Mouse (Mus musculus) forebrain, embryonic 11.5 days (tissue): ENCODE results near the gene Gne. TPM values are rescaled to one million over a fixed set of nuclear protein-coding genes. Genes with fewer than 3 reads are reported as not detected.
A peak's percentile ranks its signal among the peaks of the same experiment; 100 is the strongest.

Experiments
- ATAC-seq: fragments of 200-750 bp; cut with Nextera tagmentation; replicated peaks from 2 replicates; pipeline ENCODE4 v1.8.0; 2017; ENCODE audit warnings: moderate TSS enrichment; ENCODE audit not compliant: low FRiP score
- DNase-seq: peaks from one replicate; pipeline ENCODE4 v3.0.0-alpha.2; 2017; ENCODE audit warnings: low spot score
- H3K27ac ChIP-seq: fragments of 300-500 bp; sonication (generic); 2 replicates; pipeline ENCODE4 v1.5.1; 2014; ENCODE audit warnings: low read depth, low read length
- H3K27me3 ChIP-seq: fragments of 300-500 bp; sonication (generic); 2 replicates; pipeline ENCODE4 v1.6.1; 2014; ENCODE audit warnings: mild to moderate bottlenecking, low read length, mixed read lengths; ENCODE audit not compliant: control insufficient read depth, insufficient read depth
- H3K36me3 ChIP-seq: fragments of 300-500 bp; sonication (generic); 2 replicates; pipeline ENCODE4 v1.6.1; 2014; ENCODE audit warnings: mild to moderate bottlenecking, low read length, moderate library complexity, mixed read lengths; ENCODE audit not compliant: control insufficient read depth, insufficient read depth
- H3K4me1 ChIP-seq: fragments of 300-500 bp; sonication (generic); replicated peaks from 2 replicates; pipeline ENCODE4 v1.6.1; 2014; ENCODE audit warnings: low read length, mixed read lengths; ENCODE audit not compliant: control insufficient read depth, insufficient read depth
- H3K4me2 ChIP-seq: fragments of 300-500 bp; sonication (generic); 2 replicates; pipeline ENCODE4 v1.6.1; 2014; ENCODE audit warnings: low read depth, mild to moderate bottlenecking, low read length, moderate library complexity, mixed read lengths; ENCODE audit not compliant: severe bottlenecking
- H3K4me3 ChIP-seq: fragments of 300-500 bp; sonication (generic); 2 replicates; pipeline ENCODE4 v1.5.1; 2014; ENCODE audit warnings: low read depth, low read length
- H3K9ac ChIP-seq: fragments of 300-500 bp; sonication (generic); 2 replicates; pipeline ENCODE4 v1.6.1; 2014; ENCODE audit warnings: low read length
- H3K9me3 ChIP-seq: fragments of 300-500 bp; sonication (generic); 2 replicates; pipeline ENCODE4 v1.6.1; 2016; ENCODE audit warnings: low read length, mixed read lengths; ENCODE audit not compliant: control insufficient read depth
- whole genome bisulfite sequencing: fragments of 180-500 bp; shearing (Covaris S2); extraction: QIAGEN DNeasy Blood & Tissue Kit; methylation state at CpG from one replicate; pipeline ENCODE4 v1.1.7; 2014; 5-methylcytosine and 5-hydroxymethylcytosine counted together
- polyA plus RNA-seq: library from polyadenylated mRNA; unstranded; fragments of >200 nt; fragmentation: Nextera tagmentation; extraction: Ambion mirVana; gene quantifications from 2 replicates; pipeline ENCODE4 v1.2.1, GENCODE M21; 2014

Gne gene
- polyA plus RNA-seq, 1 experiment from 2014 or later = 18.8 TPM

DNA sequence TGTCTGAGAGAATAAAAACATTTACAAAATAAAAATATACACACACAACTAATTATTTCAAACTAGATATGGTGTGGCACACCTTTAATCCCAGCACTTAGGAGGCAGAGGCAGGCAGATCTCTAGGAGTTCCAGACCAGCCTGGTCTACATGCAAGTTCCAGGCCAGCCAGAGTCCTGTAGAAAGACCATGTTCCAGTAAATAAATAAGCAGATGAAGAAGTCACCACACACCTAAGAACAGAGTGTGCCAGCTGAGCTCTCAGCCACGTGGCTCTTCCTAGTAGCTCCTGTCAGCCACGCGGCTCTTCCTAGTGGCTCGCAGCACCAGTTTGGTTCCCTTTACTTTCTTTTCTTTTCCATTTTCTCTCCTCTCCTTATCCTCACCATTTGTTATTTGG is 14.6 kb downstream of the Gne start:
- Histone ChIP-seq H3K27me3 (no peaks in the 10 kb centered on the region), H3K4me2 (no peak overlapping the region), H3K4me3 (no peak overlapping the region), H3K4me1 (peaks cover 9% of the 10 kb centered on the region; the same call in 1 of the 2 replicates), H3K9ac (no peak overlapping the region), H3K9me3 (no peaks in the 10 kb centered on the region), H3K36me3 (no peaks in the 10 kb centered on the region), H3K27ac (no peak overlapping the region)
- ATAC-seq = no peak
- DNase-seq = no peak
- WGBS = 98% methylated on average over 4 of the region's 4 CpGs

DNA sequence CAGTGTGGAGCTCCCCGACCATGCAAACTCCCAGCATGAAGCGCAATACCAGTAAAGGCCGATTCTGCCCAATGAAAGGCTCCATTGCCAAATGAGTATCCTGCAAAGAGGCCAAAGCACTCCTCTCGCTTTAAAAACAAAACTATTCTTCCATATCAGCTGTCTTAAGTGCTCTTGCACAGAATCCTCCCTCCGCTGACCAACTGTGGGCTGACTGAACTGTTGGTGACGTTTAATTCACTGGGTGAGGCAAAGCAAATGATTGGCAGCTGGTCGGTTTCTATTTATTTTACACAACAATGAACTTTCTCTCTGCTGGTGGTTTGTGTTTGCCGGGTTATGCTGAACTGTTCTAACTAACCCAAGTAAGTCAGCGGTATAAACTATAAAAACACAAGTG is 15.2 kb downstream of the Gne start:
- Histone ChIP-seq H3K36me3 (no peaks in the 10 kb centered on the region), H3K9me3 (no peaks in the 10 kb centered on the region), H3K9ac (no peak overlapping the region), H3K4me3 (no peak overlapping the region), H3K4me1 (peaks cover 9% of the 10 kb centered on the region; the same call in 1 of the 2 replicates), H3K27ac (no peak overlapping the region), H3K27me3 (no peaks in the 10 kb centered on the region), H3K4me2 (no peak overlapping the region)
- ATAC-seq = no peak
- DNase-seq = no peak
- WGBS = 36% methylated on average over 9 of the region's 9 CpGs

DNA sequence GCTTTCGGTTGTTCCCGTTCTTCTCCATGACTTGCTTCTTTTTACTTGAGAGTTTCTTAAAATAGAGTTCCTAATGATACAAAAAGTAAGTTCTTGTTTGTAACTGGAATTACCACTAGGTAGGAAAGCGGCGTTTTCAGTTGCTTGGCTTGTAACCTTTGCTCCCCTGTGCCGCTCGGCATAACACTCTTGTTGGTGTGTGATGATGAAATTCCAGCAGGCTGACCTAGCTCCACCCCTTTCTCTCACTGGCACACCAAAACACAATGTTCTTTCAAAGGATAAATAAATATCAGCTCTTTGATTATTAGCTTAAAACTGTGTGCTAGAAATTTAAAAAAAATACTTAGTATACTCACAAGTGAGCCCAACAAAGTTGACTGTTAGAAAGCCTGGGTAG is 17.1 kb downstream of the Gne start:
- H3K27ac ChIP-seq = no peak overlapping the region
- no peak for DNase-seq
- ATAC-seq = no peak
- 89% methylated on average over 6 of the region's 6 CpGs for WGBS
- no peak overlapping the region for H3K4me3 ChIP-seq
- H3K4me2 ChIP-seq = no peak overlapping the region
- H3K9ac ChIP-seq = no peak overlapping the region
- H3K36me3 ChIP-seq = no peaks in the 10 kb centered on the region
- H3K4me1 ChIP-seq = peaks cover 9% of the 10 kb centered on the region; the same call in 1 of the 2 replicates
- H3K9me3 ChIP-seq = no peaks in the 10 kb centered on the region
- H3K27me3 ChIP-seq = no peaks in the 10 kb centered on the region

DNA sequence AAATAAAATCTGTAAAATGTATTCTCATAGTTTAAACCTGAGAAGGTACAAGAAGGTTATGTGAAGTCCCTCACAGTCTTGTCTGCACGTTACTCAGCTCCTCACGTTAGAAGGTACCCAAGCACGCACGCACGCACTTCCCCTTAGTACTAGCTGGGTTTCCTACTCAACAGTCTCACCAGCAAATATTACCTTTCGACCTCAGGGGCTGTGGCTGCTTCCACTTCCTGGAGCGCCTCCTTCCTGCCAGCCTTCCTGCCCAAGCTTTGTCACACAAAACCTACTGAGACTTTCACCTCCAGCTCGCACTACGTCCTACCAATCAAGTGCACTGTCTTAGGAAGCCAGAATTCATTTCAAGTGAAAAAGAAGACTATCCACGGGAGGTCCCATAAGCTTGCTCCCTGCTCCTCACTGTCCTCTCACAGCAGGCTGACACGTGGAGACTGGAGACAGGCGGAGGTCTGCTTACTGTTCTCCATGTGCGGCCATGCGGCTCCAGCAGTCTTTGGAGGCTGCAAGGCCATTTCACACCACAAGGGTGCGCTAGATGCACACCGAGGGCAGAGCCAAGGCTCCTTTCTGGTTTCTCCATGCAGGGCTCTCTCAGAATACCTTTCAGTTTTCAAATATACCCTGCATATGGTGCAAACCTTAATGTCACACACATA is 18.5 kb downstream of the Gne start:
- 38% methylated on average over 16 of the region's 16 CpGs for WGBS
- 0 out of 2 replicates have a peak overlapping the region, but pooled peaks have one; percentile 11 for H3K4me2 ChIP-seq
- H3K9ac ChIP-seq = no peak overlapping the region
- H3K27ac ChIP-seq = no peak overlapping the region
- DNase-seq = peak; percentile 93
- 0 out of 2 replicates have a peak, but pooled peaks have one; percentile 36 for ATAC-seq
- no peaks in the 10 kb centered on the region for H3K9me3 ChIP-seq
- no peak overlapping the region for H3K4me3 ChIP-seq
- H3K4me1 ChIP-seq = peaks cover 3% of the 10 kb centered on the region; the same call in 1 of the 2 replicates
- no peaks in the 10 kb centered on the region for H3K27me3 ChIP-seq
- H3K36me3 ChIP-seq = no peaks in the 10 kb centered on the region

DNA sequence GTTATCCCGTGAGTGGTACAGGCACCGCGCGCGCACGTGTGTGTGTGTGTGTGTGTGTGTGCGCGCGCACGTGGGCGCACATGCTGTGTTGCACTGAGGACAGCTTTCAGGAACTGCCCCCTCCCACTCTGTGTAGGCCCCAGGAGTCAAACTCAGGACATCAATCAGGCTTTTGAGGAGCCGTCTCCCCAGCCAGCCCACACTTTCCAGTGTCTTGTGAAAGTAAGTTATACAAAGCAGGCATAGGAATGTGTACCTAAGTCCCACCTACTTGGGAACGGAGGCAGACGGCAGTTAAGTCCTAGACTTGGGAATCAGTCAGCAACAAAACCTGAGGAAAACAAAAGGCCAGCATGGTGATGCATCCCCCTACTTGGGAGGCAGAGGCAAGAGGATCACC is 21.2 kb downstream of the Gne start:
- WGBS = 91% methylated on average over 14 of the region's 14 CpGs
- no peak overlapping the region for H3K4me2 ChIP-seq
- H3K27me3 ChIP-seq = no peaks in the 10 kb centered on the region
- H3K9ac ChIP-seq = no peak overlapping the region
- H3K36me3 ChIP-seq = no peaks in the 10 kb centered on the region
- no peak overlapping the region for H3K27ac ChIP-seq
- DNase-seq = no peak
- no peak overlapping the region for H3K4me3 ChIP-seq
- ATAC-seq = no peak
- no peaks in the 10 kb centered on the region for H3K4me1 ChIP-seq
- no peaks in the 10 kb centered on the region for H3K9me3 ChIP-seq

DNA sequence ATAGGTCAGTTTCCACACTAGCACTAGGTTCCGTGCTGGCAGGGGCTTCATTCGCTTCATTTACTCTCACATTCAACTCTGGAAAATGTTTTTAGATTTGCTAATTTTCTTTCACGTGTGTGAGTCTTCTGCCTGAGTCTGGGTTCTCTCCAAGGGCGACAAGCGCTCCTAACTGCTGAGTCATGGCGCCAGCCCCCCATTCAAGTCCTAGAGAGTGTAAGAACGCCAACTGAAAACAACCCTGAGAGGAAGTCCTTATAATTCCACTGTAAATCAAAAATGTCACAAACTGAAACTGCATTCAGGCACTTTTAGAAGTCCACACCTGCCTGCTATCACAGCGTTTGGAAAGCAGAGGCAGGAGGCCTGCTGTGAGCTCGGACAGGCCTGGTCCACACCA is 21.9 kb downstream of the Gne start:
- H3K9me3 ChIP-seq = no peaks in the 10 kb centered on the region
- no peaks in the 10 kb centered on the region for H3K27me3 ChIP-seq
- WGBS = 71% methylated on average over 9 of the region's 9 CpGs
- no peak overlapping the region for H3K4me2 ChIP-seq
- no peak for ATAC-seq
- no peak for DNase-seq
- H3K36me3 ChIP-seq = no peaks in the 10 kb centered on the region
- no peaks in the 10 kb centered on the region for H3K4me1 ChIP-seq
- no peak overlapping the region for H3K27ac ChIP-seq
- no peak overlapping the region for H3K9ac ChIP-seq
- H3K4me3 ChIP-seq = no peak overlapping the region

DNA sequence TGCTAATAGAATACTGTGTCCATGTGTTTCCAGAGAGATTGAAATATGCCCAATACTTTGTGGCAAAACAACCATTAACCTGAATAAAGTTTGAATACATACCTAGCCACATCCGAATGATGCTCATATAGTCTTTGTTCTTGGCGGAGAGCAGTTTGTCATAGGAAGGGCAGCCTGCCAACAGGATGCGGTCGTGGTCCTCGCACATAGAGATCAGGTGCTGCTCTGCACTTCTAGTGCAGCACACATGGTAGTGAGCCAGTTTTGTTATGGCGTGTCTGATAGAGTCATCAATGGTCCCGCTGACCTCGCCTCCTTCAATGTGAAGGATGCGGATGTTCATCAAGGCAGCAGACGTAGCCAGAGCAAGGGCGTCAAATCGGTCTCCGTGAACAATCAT is 24.3 kb downstream of the Gne start:
- Histone ChIP-seq H3K27ac (no peak overlapping the region), H3K9me3 (no peaks in the 10 kb centered on the region), H3K4me3 (no peak overlapping the region), H3K4me2 (no peak overlapping the region), H3K4me1 (no peaks in the 10 kb centered on the region), H3K36me3 (no peaks in the 10 kb centered on the region), H3K27me3 (no peaks in the 10 kb centered on the region), H3K9ac (no peak overlapping the region)
- DNase-seq = no peak
- WGBS = 93% methylated on average over 13 of the region's 13 CpGs
- no peak for ATAC-seq

DNA sequence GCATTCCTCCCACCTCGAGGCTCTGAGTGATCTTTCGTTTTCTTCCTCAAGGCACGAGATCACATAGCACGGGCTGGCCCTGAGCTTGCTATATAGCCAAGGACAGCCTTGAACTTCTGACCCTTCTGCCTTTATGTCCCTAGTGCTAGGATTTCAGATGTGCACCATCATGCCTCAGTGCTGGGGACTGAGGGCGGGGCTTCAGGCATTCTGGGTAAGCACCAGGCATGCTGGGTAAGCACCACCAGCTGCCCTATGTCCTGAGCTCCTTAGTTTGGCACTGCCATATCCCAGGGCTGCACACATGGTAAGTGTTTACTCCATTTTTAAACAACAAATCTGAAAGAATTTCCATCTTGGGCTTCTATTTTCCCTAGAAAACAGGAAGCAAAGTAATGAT is 34.2 kb downstream of the Gne start:
- no peak for DNase-seq
- H3K27ac ChIP-seq = no peak overlapping the region
- no peaks in the 10 kb centered on the region for H3K4me1 ChIP-seq
- no peaks in the 10 kb centered on the region for H3K27me3 ChIP-seq
- H3K4me2 ChIP-seq = no peak overlapping the region
- H3K9me3 ChIP-seq = no peaks in the 10 kb centered on the region
- no peak overlapping the region for H3K4me3 ChIP-seq
- WGBS = 92% methylated on average over 5 of the region's 5 CpGs
- no peaks in the 10 kb centered on the region for H3K36me3 ChIP-seq
- no peak for ATAC-seq
- no peak overlapping the region for H3K9ac ChIP-seq

DNA sequence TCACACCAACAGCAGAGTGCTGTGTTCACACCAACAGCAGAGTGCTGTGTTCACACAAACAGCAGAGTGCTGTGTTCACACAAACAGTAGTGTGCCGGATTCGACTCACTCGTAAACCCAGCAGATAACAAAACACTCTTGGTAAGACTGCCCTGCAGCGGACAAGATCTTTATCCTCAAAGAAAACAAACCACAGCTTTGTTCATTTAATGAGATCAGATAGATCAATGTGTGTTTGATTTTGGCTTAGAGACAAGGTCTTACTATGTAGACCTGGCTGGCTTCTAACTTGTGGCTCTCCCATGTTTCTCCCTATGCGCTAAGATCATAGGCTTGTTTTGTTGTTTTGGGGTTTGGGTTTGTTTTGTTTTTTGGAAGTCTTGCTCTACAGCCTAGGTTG is 37.9 kb downstream of the Gne start:
- DNase-seq (no peak), ATAC-seq (no peak)
- no peak overlapping the region for H3K4me3 ChIP-seq
- no peak overlapping the region for H3K4me2 ChIP-seq
- no peak overlapping the region for H3K9ac ChIP-seq
- 87% methylated on average over 5 of the region's 5 CpGs for WGBS
- no peaks in the 10 kb centered on the region for H3K27me3 ChIP-seq
- H3K9me3 ChIP-seq = no peaks in the 10 kb centered on the region
- no peaks in the 10 kb centered on the region for H3K4me1 ChIP-seq
- H3K36me3 ChIP-seq = no peaks in the 10 kb centered on the region; the same call in 1 of the 2 replicates
- H3K27ac ChIP-seq = no peak overlapping the region
